11 mouse cellular contexts compared by ENCODE assay signal in the genomic region with DNA sequence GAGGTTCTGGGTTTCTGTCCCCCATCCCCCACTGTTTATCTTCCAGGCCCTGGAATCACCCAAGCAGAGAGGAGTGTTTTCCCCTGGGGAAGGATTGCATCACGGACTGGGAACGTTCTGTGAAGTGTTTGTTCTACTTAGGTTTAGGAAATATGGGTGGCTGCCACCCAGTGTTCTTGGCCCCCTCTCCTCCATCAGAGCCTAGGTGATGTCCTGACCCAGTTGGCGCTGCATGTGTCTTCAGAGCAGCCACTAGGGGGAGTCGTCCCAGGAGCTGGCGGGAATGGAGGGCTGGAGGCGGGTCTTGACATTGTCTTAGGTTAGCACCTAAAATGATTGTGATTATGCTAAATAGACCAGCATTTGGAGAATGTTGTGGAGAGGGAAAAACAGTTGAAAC. TPM values are rescaled to one million over a fixed set of nuclear protein-coding genes. Genes with fewer than 3 reads are reported as not detected.
DNase-seq lines count a peak whose midpoint lies in the region; ATAC-seq lines count a peak whose summit lies in the region.
"Had no signal": no experiment of that assay in that cellular context is flagged by ENCODE, and none has a peak within 500 bp of the region (broad histone marks: within the 10 kb centered on the region; RNA-seq: fewer than 3 reads in every experiment).

No protein-coding gene starts in this region.

- H3K27me3 ChIP-seq in kidney, embryonic 16.5 days (ENCODE audit: insufficient read depth, low read length): no peaks in the 10 kb centered on the region
- H3K27me3 ChIP-seq in forebrain, embryonic 13.5 days: no peaks in the 10 kb centered on the region
- H3K27me3 ChIP-seq: liver, embryonic 15.5 days; neural tube, embryonic 13.5 days; stomach, embryonic 15.5 days had no signal

- no peak overlapping the region for H3K27ac ChIP-seq in kidney, embryonic 16.5 days (ENCODE audit: low read length)
- no peak overlapping the region for H3K27ac ChIP-seq in forebrain, embryonic 13.5 days
- H3K27ac ChIP-seq: kidney, postnatal 0 days; liver, embryonic 15.5 days; neural tube, embryonic 13.5 days; stomach, embryonic 15.5 days had no signal

- H3K36me3 ChIP-seq in kidney, embryonic 16.5 days (ENCODE audit: insufficient read depth, low read length): no peaks in the 10 kb centered on the region
- H3K36me3 ChIP-seq in forebrain, embryonic 13.5 days (ENCODE audit: poor library complexity, severe bottlenecking): no peaks in the 10 kb centered on the region
- H3K36me3 ChIP-seq: liver, embryonic 15.5 days; neural tube, embryonic 13.5 days; stomach, embryonic 15.5 days had no signal

- DNase-seq in kidney, postnatal 36 days: peak; percentile 15 to 33
- DNase-seq in ZHBTc4 (ENCODE audit: low read depth, low spot score): peak; percentile 80
- DNase-seq in gastrocnemius, postnatal 36 days: peak; percentile 25 to 40
- DNase-seq in skeletal muscle tissue, adult 2 months (ENCODE audit: low read depth, low spot score): peak; percentile 52
- no peak for DNase-seq in layer of hippocampus, postnatal 10 days (ENCODE audit: low spot score in 2 of 2)

- no peaks in the 10 kb centered on the region for H3K9me3 ChIP-seq in kidney, embryonic 16.5 days (ENCODE audit: low read length)
- no peaks in the 10 kb centered on the region for H3K9me3 ChIP-seq in forebrain, embryonic 13.5 days (replicated peaks)
- H3K9me3 ChIP-seq: liver, embryonic 15.5 days; stomach, embryonic 15.5 days had no signal

- no peaks in the 10 kb centered on the region for H3K4me1 ChIP-seq in kidney, embryonic 16.5 days (ENCODE audit: insufficient read depth, low read length)
- H3K4me1 ChIP-seq in forebrain, embryonic 13.5 days: 0 out of 2 replicates have a peak, but pooled peaks cover 10% of the 10 kb centered on the region
- H3K4me1 ChIP-seq: liver, embryonic 15.5 days; neural tube, embryonic 13.5 days; stomach, embryonic 15.5 days had no signal

- no peak for ATAC-seq in kidney, embryonic 16.5 days (ENCODE audit: low FRiP score, low TSS enrichment)
- no peak for ATAC-seq in forebrain, embryonic 13.5 days

- H3K4me3 ChIP-seq in kidney, embryonic 16.5 days (ENCODE audit: low read length): no peak overlapping the region
- H3K4me3 ChIP-seq in forebrain, embryonic 13.5 days: no peak overlapping the region
- H3K4me3 ChIP-seq: liver, embryonic 15.5 days; neural tube, embryonic 13.5 days; stomach, embryonic 15.5 days had no signal

- H3K9ac ChIP-seq in kidney, embryonic 16.5 days (replicated peaks; ENCODE audit: low read length): no peak overlapping the region
- H3K9ac ChIP-seq in forebrain, embryonic 13.5 days: no peak overlapping the region
- H3K9ac ChIP-seq: liver, embryonic 15.5 days; neural tube, embryonic 13.5 days; stomach, embryonic 15.5 days had no signal

- no peak overlapping the region for H3K4me2 ChIP-seq in kidney, embryonic 16.5 days (replicated peaks; ENCODE audit: low read depth, low read length)
- H3K4me2 ChIP-seq in forebrain, embryonic 13.5 days: no peak overlapping the region
- H3K4me2 ChIP-seq: liver, embryonic 15.5 days; neural tube, embryonic 13.5 days; stomach, embryonic 15.5 days had no signal

- intact Hi-C loops in gastrocnemius, postnatal 36 days (cut with DNase I): no loop called here

- WGBS in kidney, embryonic 16.5 days: 74% methylated on average over 6 of the region's 6 CpGs
- 91% methylated on average over 6 of the region's 6 CpGs for WGBS in forebrain, embryonic 13.5 days

RNA-seq across cellular contexts. Expression of a gene that starts 34.4 kb away (rescaled TPM):
- polyA plus RNA-seq in kidney, embryonic 16.5 days (2015; fragmentation: Nextera tagmentation; extraction: Ambion mirVana): 18.0 and 25.7 TPM in 2 replicates
- total RNA-seq in gastrocnemius, postnatal 36 days (2021): 100 to 1,000 TPM; 142 to 162 TPM
- 22.0 and 24.0 TPM in 2 replicates for polyA plus RNA-seq in forebrain, embryonic 13.5 days (2015; fragmentation: Nextera tagmentation; extraction: Ambion mirVana)
- total RNA-seq in layer of hippocampus, postnatal 10 days (2021): 10 to 100 TPM; 32.2 to 33.0 TPM

Comparison
In these comparisons a context has a peak if more than half of its experiments do, and no peak if none do; other contexts are left out.
1. DNase-seq: peak in kidney, postnatal 36 days (2 of 2), ZHBTc4 (single experiment), gastrocnemius, postnatal 36 days (2 of 2) and skeletal muscle tissue, adult 2 months (single experiment); none in layer of hippocampus, postnatal 10 days (0 of 2).
2. RNA of a gene that starts 34.4 kb away (total RNA-seq): 142 to 162 TPM in gastrocnemius, postnatal 36 days; 32.2 to 33.0 TPM in layer of hippocampus, postnatal 10 days; every median in the first group is over 4 times any median in the second.